Mouse (Mus musculus): ENCODE measurements around the gene Hoxd8. TPM values are rescaled to one million over a fixed set of nuclear protein-coding genes. Genes with fewer than 3 reads are reported as not detected.

Gene Hoxd8
- 10 to 100 TPM; 38.3 to 46.1 TPM for total RNA-seq (2021)
- long read RNA-seq, experiment 1, transcript Hoxd8-202 (2 exons, 1,758 nt): minor isoform, 24 of 58 reads
- long read RNA-seq, experiment 1, transcript Hoxd8-201 (2 exons, 2,634 nt): major isoform, 31 of 58 reads
- long read RNA-seq, experiment 1, partial matches to known transcripts: 0 of 58 reads
- long read RNA-seq, experiment 1, other reads (novel, unspliced or antisense): 3 of 58 reads
- long read RNA-seq, experiment 2, transcript Hoxd8-202 (2 exons, 1,758 nt): minor isoform, 21 of 50 reads
- long read RNA-seq, experiment 2, transcript Hoxd8-201 (2 exons, 2,634 nt): major isoform, 24 of 50 reads
- long read RNA-seq, experiment 2, partial matches to known transcripts: 0 of 50 reads
- long read RNA-seq, experiment 2, other reads (novel, unspliced or antisense): 5 of 50 reads

- DNase-seq: peak; percentile 82
These were observed at the start of gene Hoxd8 for GRCm38 (mm10) chr2:74704393-74704998. Gene Hoxd8 (plus strand): TSS chr2:74704615.

GRCm38 (mm10) chr2:74654743-74655419 is 49.5 kb upstream of the Hoxd8 start:
- no peak for DNase-seq

GRCm38 (mm10) chr2:74655420-74655781 is 49.0 kb upstream of the Hoxd8 start:
- DNase-seq: peak; percentile 72

- DNase-seq: no peak
These were observed 48.4 kb upstream of the Hoxd8 start for GRCm38 (mm10) chr2:74655821-74656631.

- DNase-seq: no peak
These were observed 47.8 kb upstream of the Hoxd8 start for GRCm38 (mm10) chr2:74656632-74657021.

- no peak for DNase-seq
These were observed 47.0 kb upstream of the Hoxd8 start for GRCm38 (mm10) chr2:74657251-74658023.

- no peak for DNase-seq
These were observed 46.3 kb upstream of the Hoxd8 start for GRCm38 (mm10) chr2:74658024-74658666.

GRCm38 (mm10) chr2:74658667-74659371 is 45.6 kb upstream of the Hoxd8 start:
- no peak for DNase-seq

- no peak for DNase-seq
These were observed 44.9 kb upstream of the Hoxd8 start, which contains the start of gene Evx2 for GRCm38 (mm10) chr2:74659507-74660005. Gene Evx2 (minus strand): TSS chr2:74659557.

- DNase-seq: no peak
These were observed 43.7 kb upstream of the Hoxd8 start for GRCm38 (mm10) chr2:74660421-74661375.

- DNase-seq: no peak
These were observed 42.7 kb upstream of the Hoxd8 start for GRCm38 (mm10) chr2:74661685-74662084.

- DNase-seq: no peak
These were observed 41.0 kb upstream of the Hoxd8 start for GRCm38 (mm10) chr2:74663291-74663925.

- no peak for DNase-seq
These were observed 38.0 kb upstream of the Hoxd8 start for GRCm38 (mm10) chr2:74666411-74666810.

GRCm38 (mm10) chr2:74667191-74667841 is 37.1 kb upstream of the Hoxd8 start:
- no peak for DNase-seq

GRCm38 (mm10) chr2:74667842-74668357 is 36.5 kb upstream of the Hoxd8 start, which contains the start of gene Hoxd13:
Gene Hoxd13 (plus strand): TSS chr2:74668310.
- no peak for DNase-seq

GRCm38 (mm10) chr2:74668370-74669229 is 35.8 kb upstream of the Hoxd8 start:
- DNase-seq: no peak

- DNase-seq: no peak
These were observed 35.2 kb upstream of the Hoxd8 start for GRCm38 (mm10) chr2:74669230-74669578.
